Mouse (Mus musculus) B cell, adult 67 days (primary cell): ENCODE data around the gene Gm13871. TPM values are rescaled to one million over a fixed set of nuclear protein-coding genes. Genes with fewer than 3 reads are reported as not detected.

ENCODE experiments used
- total RNA-seq, 2 experiments: library from RNA; stranded (reverse); gene quantifications; 4 replicates each; pipeline ENCODE4 v1.2.4; 2023

Gene Gm13871
- total RNA-seq: not detected

GRCm38 (mm10) chr4:73905853-73906252 is at the start of gene Gm13871:
Gene Gm13871 (minus strand): TSS chr4:73905953.

GRCm38 (mm10) chr4:73950375-73950896 is 44.7 kb upstream of the Gm13871 start, which contains the start of gene 2310002L09Rik:
Gene 2310002L09Rik (minus strand): TSS chr4:73950846.

GRCm38 (mm10) chr4:73920660-73921059 is 14.9 kb upstream of the Gm13871 start, which contains the start of gene Gm11756:
Gene Gm11756 (minus strand): TSS chr4:73920760.

GRCm38 (mm10) chr4:73891012-73891411 is 14.7 kb downstream of the Gm13871 start, which contains the start of gene Gm11757:
Gene Gm11757 (minus strand): TSS chr4:73891112.

GRCm38 (mm10) chr4:73876166-73876565 is 29.6 kb downstream of the Gm13871 start, which contains the start of gene Gm11758:
Gene Gm11758 (minus strand): TSS chr4:73876266.

Other genes starting within 250 kb of the Gm13871 start
- not detected for gene Gm11239, start 237.6 kb downstream of the Gm13871 start, total RNA-seq
- gene Gm428, start 222.4 kb downstream of the Gm13871 start, total RNA-seq: not detected
- not detected for gene Rasef, start 115.0 kb downstream of the Gm13871 start, total RNA-seq
- not detected for gene Gm11758, start 29.7 kb downstream of the Gm13871 start, total RNA-seq
- gene Gm11757, start 14.8 kb downstream of the Gm13871 start, total RNA-seq: not detected
- not detected for gene Gm11756, start 14.8 kb upstream of the Gm13871 start, total RNA-seq
- not detected for gene 2310002L09Rik, start 44.9 kb upstream of the Gm13871 start, total RNA-seq
- gene Frmd3, start 107.5 kb upstream of the Gm13871 start, total RNA-seq: not detected